Mouse (Mus musculus) heart, postnatal 0 days (tissue): ENCODE results near the gene Mab21l1.

Experiments used
- CTCF ChIP-seq: IDR thresholded peaks from 2 replicates; pipeline ENCODE4 v1.5.1; 2016; ENCODE audit warnings: antibody characterized with exemption, control low read depth, low read depth
- EP300 ChIP-seq: IDR thresholded peaks from 2 replicates; pipeline ENCODE4 v1.6.1; 2016; ENCODE audit warnings: antibody characterized with exemption, low read depth

DNA sequence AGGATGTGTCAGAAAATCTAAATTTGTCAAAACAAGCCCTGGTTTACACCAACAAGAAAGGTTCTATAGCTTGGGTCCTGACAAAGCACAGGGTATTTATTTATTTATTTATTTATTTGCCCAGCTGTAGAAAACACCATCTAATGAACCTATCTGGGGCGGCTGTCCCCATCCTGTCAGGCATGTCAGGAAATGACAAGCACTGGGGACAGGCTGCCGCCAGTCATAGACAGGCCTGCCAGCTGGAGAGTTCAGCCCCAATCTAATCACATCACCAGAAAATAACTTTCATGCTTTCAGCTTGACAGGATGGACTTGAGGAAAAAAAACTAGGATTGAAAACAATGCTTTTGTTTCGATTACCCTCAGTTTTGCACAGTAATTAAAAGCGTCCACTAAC is 39.7 kb upstream of the Mab21l1 start:
- TF ChIP-seq CTCF (no peak), EP300 (no peak)
